ENCODE assay signal across 12 mouse cellular contexts in genomic region chr15:101123202-101123601, GRCm38 (mm10). TPM values are rescaled to one million over a fixed set of nuclear protein-coding genes. Genes with fewer than 3 reads are reported as not detected.
DNase-seq lines count a peak whose midpoint lies in the region; ATAC-seq and TF ChIP-seq lines count a peak whose summit lies in the region.
"Had no signal": no experiment of that assay in that cellular context is flagged by ENCODE, and none has a peak within 500 bp of the region (broad histone marks: within the 10 kb centered on the region; RNA-seq: fewer than 3 reads in every experiment).

No protein-coding gene starts in this region.

- no peak for TF ChIP-seq CTCF in stomach, postnatal 0 days (IDR thresholded peaks at IDR 0.05; ENCODE audit: low read depth)

- 67% methylated on average over 4 of the region's 4 CpGs for WGBS in limb, embryonic 10.5 days
- WGBS in stomach, postnatal 0 days = 46% methylated on average over 4 of the region's 4 CpGs

- peak; percentile 65 for DNase-seq in heart, postnatal 25 days (ENCODE audit: low spot score)
- DNase-seq in limb, embryonic 10.5 days (ENCODE audit: low spot score) = no peak
- DNase-seq in stomach, postnatal 0 days (ENCODE audit: low spot score) = no peak
- DNase-seq in neural tube, embryonic 10.5 days (ENCODE audit: extremely low spot score, low spot score) = no peak
- DNase-seq in right cerebral cortex, postnatal 10 days (ENCODE audit: low spot score in 2 of 2) = no peak
- DNase-seq: liver, embryonic 13.5 days had no signal

- TF ChIP-seq EP300 in stomach, postnatal 0 days (optimal IDR thresholded peaks at IDR 0.05) = no peak

- peaks cover 51% of the 10 kb centered on the region for H3K27me3 ChIP-seq in megakaryocyte, embryonic 14.5 days (replicated peaks)
- H3K27me3 ChIP-seq in limb, embryonic 10.5 days (ENCODE audit: low read depth, poor library complexity, severe bottlenecking) = peaks cover 29% of the 10 kb centered on the region
- no peaks in the 10 kb centered on the region for H3K27me3 ChIP-seq in stomach, postnatal 0 days (ENCODE audit: control insufficient read depth, insufficient read depth, low read length)

- peaks cover 7% of the 10 kb centered on the region for H3K36me3 ChIP-seq in megakaryocyte, embryonic 14.5 days (replicated peaks; ENCODE audit: low read length)
- H3K36me3 ChIP-seq in limb, embryonic 10.5 days = no peaks in the 10 kb centered on the region
- no peaks in the 10 kb centered on the region for H3K36me3 ChIP-seq in stomach, postnatal 0 days (ENCODE audit: control insufficient read depth, insufficient read depth, low read length)
- H3K36me3 ChIP-seq: G1E; liver, embryonic 13.5 days had no signal

- peaks cover 21% of the 10 kb centered on the region for H3K9me3 ChIP-seq in megakaryocyte, embryonic 14.5 days
- H3K9me3 ChIP-seq in limb, embryonic 10.5 days (replicated peaks) = no peaks in the 10 kb centered on the region
- no peaks in the 10 kb centered on the region for H3K9me3 ChIP-seq in stomach, postnatal 0 days (ENCODE audit: control insufficient read depth, low read length)
- H3K9me3 ChIP-seq: liver, embryonic 13.5 days had no signal

- ATAC-seq in megakaryocyte, adult 5-6 weeks (ENCODE audit: poor library complexity, severe bottlenecking) = no peak
- ATAC-seq in stomach, postnatal 0 days (ENCODE audit: low FRiP score, low TSS enrichment) = no peak

- intact Hi-C loops in heart, postnatal 25 days (cut with DNase I) = no loop called here

- no peak overlapping the region for H3K4me2 ChIP-seq in stomach, postnatal 0 days (replicated peaks; ENCODE audit: low read depth)
- H3K4me2 ChIP-seq: liver, embryonic 13.5 days had no signal

- H3K4me3 ChIP-seq in megakaryocyte, embryonic 14.5 days (replicated peaks) = peak overlapping the region; percentile 14
- no peak overlapping the region for H3K4me3 ChIP-seq in limb, embryonic 10.5 days
- no peak overlapping the region for H3K4me3 ChIP-seq in stomach, postnatal 0 days (ENCODE audit: low read depth, low read length)
- H3K4me3 ChIP-seq: liver, embryonic 13.5 days had no signal

- peak overlapping the region; percentile 44; the same call in 1 of the 2 replicates for H3K27ac ChIP-seq in limb, embryonic 10.5 days
- H3K27ac ChIP-seq in stomach, postnatal 0 days (replicated peaks) = 0 out of 2 replicates have a peak overlapping the region, but pooled peaks have one; percentile 53
- H3K27ac ChIP-seq: liver, embryonic 13.5 days had no signal

- H3K4me1 ChIP-seq in megakaryocyte, embryonic 14.5 days = peaks cover 92% of the 10 kb centered on the region
- peaks cover 26% of the 10 kb centered on the region for H3K4me1 ChIP-seq in limb, embryonic 10.5 days
- H3K4me1 ChIP-seq in stomach, postnatal 0 days (replicated peaks; ENCODE audit: control insufficient read depth, insufficient read depth) = peaks cover 3% of the 10 kb centered on the region; the same call in 1 of the 2 replicates
- H3K4me1 ChIP-seq: liver, embryonic 13.5 days had no signal

- no peak overlapping the region for H3K9ac ChIP-seq in stomach, postnatal 0 days (ENCODE audit: low read length)
- H3K9ac ChIP-seq: liver, embryonic 13.5 days had no signal

RNA-seq across cellular contexts. Expression of gene Acvrl1, which starts 5.1 kb away (rescaled TPM):
- polyA plus RNA-seq in megakaryocyte, embryonic 14.5 days (2012; ENCODE audit: insufficient read depth, low replicate concordance) = 2.1 and 7.9 TPM in 2 replicates
- 6.9 and 8.2 TPM in 2 replicates for total RNA-seq in megakaryocyte, adult 5-6 weeks (2015)
- 27.6 and 34.9 TPM in 2 replicates for total RNA-seq in megakaryocyte, adult 5-6 weeks (2017)
- total RNA-seq in heart, postnatal 25 days (2021) = 10 to 100 TPM; 23.2 to 31.5 TPM
- 7.2 and 8.3 TPM in 2 replicates for polyA plus RNA-seq in limb, embryonic 10.5 days (2016; fragmentation: Nextera tagmentation; extraction: Ambion mirVana)
- 13.5 and 15.2 TPM in 2 replicates for polyA plus RNA-seq in stomach, postnatal 0 days (2015; fragmentation: Nextera tagmentation; extraction: Ambion mirVana)

RNA-seq across cellular contexts. Expression of gene Ankrd33, which starts 7.6 kb away (rescaled TPM):
- polyA plus RNA-seq in megakaryocyte, embryonic 14.5 days (2012; ENCODE audit: insufficient read depth, low replicate concordance) = not detected in 2 replicates
- not detected in 2 replicates for total RNA-seq in megakaryocyte, adult 5-6 weeks (2015)
- total RNA-seq in megakaryocyte, adult 5-6 weeks (2017) = not detected in 2 replicates
- not detected for total RNA-seq in heart, postnatal 25 days (2021)
- not detected in 2 replicates for polyA plus RNA-seq in limb, embryonic 10.5 days (2016; fragmentation: Nextera tagmentation; extraction: Ambion mirVana)
- polyA plus RNA-seq in stomach, postnatal 0 days (2015; fragmentation: Nextera tagmentation; extraction: Ambion mirVana) = not detected in 2 replicates
- total RNA-seq: G1E; gastrocnemius, postnatal 36 days; layer of hippocampus, postnatal 10 days had no signal
- polyA plus RNA-seq: G1E; liver, embryonic 13.5 days; urinary bladder, adult 2 months had no signal

RNA-seq across cellular contexts. Expression of gene Fignl2, which starts 44.8 kb away (rescaled TPM):
- 0.61 and 0.94 TPM in 2 replicates for polyA plus RNA-seq in megakaryocyte, embryonic 14.5 days (2012; ENCODE audit: insufficient read depth, low replicate concordance)
- total RNA-seq in megakaryocyte, adult 5-6 weeks (2015) = 0.04 TPM in 1 of 2 replicates, not detected in the other
- 0.07 and 0.16 TPM in 2 replicates for total RNA-seq in megakaryocyte, adult 5-6 weeks (2017)
- 1 to 10 TPM; 1.3 to 1.4 TPM for total RNA-seq in heart, postnatal 25 days (2021)
- polyA plus RNA-seq in limb, embryonic 10.5 days (2016; fragmentation: Nextera tagmentation; extraction: Ambion mirVana) = 0.98 and 1.9 TPM in 2 replicates
- 0.19 and 0.22 TPM in 2 replicates for polyA plus RNA-seq in stomach, postnatal 0 days (2015; fragmentation: Nextera tagmentation; extraction: Ambion mirVana)
- polyA plus RNA-seq: G1E had no signal

RNA-seq across cellular contexts. Expression of gene Acvr1b, which starts 50.7 kb away (rescaled TPM):
- 6.1 and 8.2 TPM in 2 replicates for polyA plus RNA-seq in megakaryocyte, embryonic 14.5 days (2012; ENCODE audit: insufficient read depth, low replicate concordance)
- 7.4 and 7.7 TPM in 2 replicates for total RNA-seq in megakaryocyte, adult 5-6 weeks (2015)
- total RNA-seq in megakaryocyte, adult 5-6 weeks (2017) = 15.2 and 17.1 TPM in 2 replicates
- total RNA-seq in heart, postnatal 25 days (2021) = 10 to 100 TPM; 11.7 to 14.5 TPM
- polyA plus RNA-seq in limb, embryonic 10.5 days (2016; fragmentation: Nextera tagmentation; extraction: Ambion mirVana) = 5.0 and 5.7 TPM in 2 replicates
- 6.9 and 8.1 TPM in 2 replicates for polyA plus RNA-seq in stomach, postnatal 0 days (2015; fragmentation: Nextera tagmentation; extraction: Ambion mirVana)
- polyA plus RNA-seq: G1E had no signal
